Mouse (Mus musculus): ENCODE data around the gene Gata3. TPM values are rescaled to one million over a fixed set of nuclear protein-coding genes. Genes with fewer than 3 reads are reported as not detected.

Gata3 gene
- total and polyA plus RNA-seq, 2 experiments = 0.33 TPM; not detected in 1

GRCm38 (mm10) chr2:9827624-9828023, 62.2 kb downstream of the Gata3 start:
- no peak overlapping the region for H3K9ac ChIP-seq (ENCODE audit: low read depth, low read length)
- 30% methylated on average over 3 of the region's 3 CpGs for WGBS
- no peaks in the 10 kb centered on the region for H3K36me3 ChIP-seq (ENCODE audit: control insufficient read depth, insufficient read depth, low read length)
- no peaks in the 10 kb centered on the region for H3K4me1 ChIP-seq (ENCODE audit: control insufficient read depth, insufficient read depth, low read length)
- H3K27ac ChIP-seq (replicated peaks; ENCODE audit: insufficient read depth, low read depth, low read length) = no peak overlapping the region
- no peak overlapping the region for H3K4me3 ChIP-seq (ENCODE audit: insufficient read depth, low read depth, low read length)
- no peak for DNase-seq (ENCODE audit: extremely low read depth, low read depth, low spot score)
- no peaks in the 10 kb centered on the region for H3K79me2 ChIP-seq (ENCODE audit: control insufficient read depth, insufficient read depth, low read length)
- TF ChIP-seq POLR2A (IDR thresholded peaks at IDR 0.05; ENCODE audit: extremely low read depth, insufficient read depth, low read length) (no peak), CTCF (IDR thresholded peaks at IDR 0.05; ENCODE audit: low read depth, low read length) (no peak)
- no peaks in the 10 kb centered on the region for H3K27me3 ChIP-seq (ENCODE audit: control insufficient read depth, insufficient read depth, low read length)

- Histone ChIP-seq H3K36me3 (ENCODE audit: control insufficient read depth, insufficient read depth, low read length) (no peaks in the 10 kb centered on the region), H3K27me3 (ENCODE audit: control insufficient read depth, insufficient read depth, low read length) (no peaks in the 10 kb centered on the region), H3K4me3 (ENCODE audit: insufficient read depth, low read depth, low read length) (no peak overlapping the region), H3K9ac (ENCODE audit: low read depth, low read length) (no peak overlapping the region), H3K79me2 (ENCODE audit: control insufficient read depth, insufficient read depth, low read length) (no peaks in the 10 kb centered on the region), H3K27ac (replicated peaks; ENCODE audit: insufficient read depth, low read depth, low read length) (no peak overlapping the region), H3K4me1 (ENCODE audit: control insufficient read depth, insufficient read depth, low read length) (no peaks in the 10 kb centered on the region)
- WGBS = 83% methylated on average over 8 of the region's 8 CpGs
- TF ChIP-seq POLR2A (IDR thresholded peaks at IDR 0.05; ENCODE audit: extremely low read depth, insufficient read depth, low read length) (no peak), CTCF (IDR thresholded peaks at IDR 0.05; ENCODE audit: low read depth, low read length) (no peak)
- no peak for DNase-seq (ENCODE audit: extremely low read depth, low read depth, low spot score)
Measured at GRCm38 (mm10) chr2:9820611-9821010, 69.2 kb downstream of the Gata3 start.

- H3K27ac ChIP-seq (replicated peaks; ENCODE audit: insufficient read depth, low read depth, low read length) = no peak overlapping the region
- TF ChIP-seq CTCF (IDR thresholded peaks at IDR 0.05; ENCODE audit: low read depth, low read length) (no peak), POLR2A (IDR thresholded peaks at IDR 0.05; ENCODE audit: extremely low read depth, insufficient read depth, low read length) (no peak)
- H3K79me2 ChIP-seq (ENCODE audit: control insufficient read depth, insufficient read depth, low read length) = no peaks in the 10 kb centered on the region
- H3K36me3 ChIP-seq (ENCODE audit: control insufficient read depth, insufficient read depth, low read length) = no peaks in the 10 kb centered on the region
- no peaks in the 10 kb centered on the region for H3K4me1 ChIP-seq (ENCODE audit: control insufficient read depth, insufficient read depth, low read length)
- no peak overlapping the region for H3K4me3 ChIP-seq (ENCODE audit: insufficient read depth, low read depth, low read length)
- H3K27me3 ChIP-seq (ENCODE audit: control insufficient read depth, insufficient read depth, low read length) = no peaks in the 10 kb centered on the region
- H3K9ac ChIP-seq (ENCODE audit: low read depth, low read length) = no peak overlapping the region
- no peak for DNase-seq (ENCODE audit: extremely low read depth, low read depth, low spot score)
- 54% methylated on average over 7 of the region's 7 CpGs for WGBS
Measured at GRCm38 (mm10) chr2:9818177-9818785, 71.6 kb downstream of the Gata3 start.

Other genes with a start within 250 kb of the Gata3 start
- not detected in 2 replicates for gene 4930412O13Rik, start 8.8 kb downstream of the Gata3 start, total RNA-seq (2014; rRNA removed)
- gene 4930412O13Rik, start 8.8 kb downstream of the Gata3 start, polyA plus RNA-seq (2012; rRNA removed) = not detected in 2 replicates
- gene 9230102O04Rik, start 494 bp downstream of the Gata3 start, total RNA-seq (2014; rRNA removed) = not detected in 2 replicates
- gene 9230102O04Rik, start 494 bp downstream of the Gata3 start, polyA plus RNA-seq (2012; rRNA removed) = not detected in 2 replicates
- 1.1 and 1.5 TPM in 2 replicates for gene Taf3, start 158.6 kb upstream of the Gata3 start, total RNA-seq (2014; rRNA removed)
- gene Taf3, start 158.6 kb upstream of the Gata3 start, polyA plus RNA-seq (2012; rRNA removed) = 1.6 and 2.6 TPM in 2 replicates
- 559 and 593 TPM in 2 replicates for gene Atp5c1, start 190.5 kb upstream of the Gata3 start, total RNA-seq (2014; rRNA removed)
- gene Atp5c1, start 190.5 kb upstream of the Gata3 start, polyA plus RNA-seq (2012; rRNA removed) = 314 and 324 TPM in 2 replicates
- 5.2 and 7.7 TPM in 2 replicates for gene Kin, start 190.6 kb upstream of the Gata3 start, total RNA-seq (2014; rRNA removed)
- 1.3 and 1.9 TPM in 2 replicates for gene Kin, start 190.6 kb upstream of the Gata3 start, polyA plus RNA-seq (2012; rRNA removed)
- 677 and 1,125 TPM in 2 replicates for gene Itih2, start 241.4 kb upstream of the Gata3 start, total RNA-seq (2014; rRNA removed)
- 409 and 422 TPM in 2 replicates for gene Itih2, start 241.4 kb upstream of the Gata3 start, polyA plus RNA-seq (2012; rRNA removed)